Mouse (Mus musculus): ENCODE data around the gene Cygb.
"Not testable (repeated sequence)": the region's sequence is repeated elsewhere in the genome, so short reads cannot be mapped to it uniquely, and the experiment has no call there.

The Cygb gene

DNA sequence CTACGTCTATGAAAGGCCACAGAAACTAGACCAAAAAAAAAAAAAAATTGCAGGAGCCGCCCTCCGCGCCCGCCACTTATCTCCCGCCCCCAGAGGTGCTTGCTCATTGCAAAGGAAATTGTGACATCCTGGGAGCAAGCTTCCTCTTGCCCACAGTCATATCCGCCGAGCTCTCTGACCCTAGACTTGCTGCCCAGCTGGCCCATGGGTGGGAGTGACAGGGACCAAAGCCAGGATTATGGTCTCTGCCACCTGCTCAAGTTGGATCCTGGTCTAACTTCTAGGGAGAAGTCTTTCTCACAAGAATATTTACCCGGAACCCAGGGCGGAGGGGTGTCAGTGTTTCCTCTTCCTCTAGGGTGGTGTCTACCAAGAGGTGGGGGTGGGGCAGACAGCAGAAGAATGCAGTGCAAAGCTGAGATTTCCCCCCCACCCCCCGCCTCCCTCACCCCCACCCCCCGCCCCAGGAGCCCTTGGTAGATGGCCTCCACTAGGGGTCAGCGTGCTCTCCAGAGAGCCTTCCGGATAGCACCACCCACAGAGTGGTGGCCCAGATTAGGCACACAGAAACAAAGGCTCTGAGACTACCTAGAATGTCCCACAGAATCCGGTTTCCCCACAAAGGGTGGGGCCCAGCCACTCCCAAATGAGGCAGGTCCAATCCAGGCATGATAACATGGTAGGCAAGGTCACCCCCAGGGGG is 38.2 kb downstream of the Cygb start:
- DNase-seq (ENCODE audit: low spot score) = peak; percentile 41

DNA sequence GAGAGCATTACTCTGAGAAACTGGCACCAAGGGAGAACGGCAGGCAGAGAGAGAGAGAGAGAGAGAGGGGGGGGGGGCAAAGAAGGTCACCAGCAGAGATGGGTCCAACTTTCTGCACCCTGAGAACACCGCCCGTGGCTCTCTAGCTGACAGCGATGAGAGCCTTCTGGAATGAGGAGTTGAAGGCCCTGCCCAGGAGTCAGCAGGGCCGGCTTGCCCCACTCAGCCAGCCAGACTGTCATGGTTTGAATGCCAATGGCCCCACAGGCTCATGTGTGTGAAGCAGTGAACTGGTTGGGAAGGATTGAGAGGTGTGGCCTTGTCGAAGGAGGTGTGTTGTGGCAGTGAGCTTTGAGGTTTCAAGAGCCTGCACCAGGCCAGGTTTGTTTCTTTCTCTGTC is 40.9 kb downstream of the Cygb start:
- no peak for DNase-seq (ENCODE audit: low spot score)

- no peak for DNase-seq (ENCODE audit: low spot score)
These were observed 41.6 kb downstream of the Cygb start for GRCm38 (mm10) chr11:116612554-116612953.

DNA sequence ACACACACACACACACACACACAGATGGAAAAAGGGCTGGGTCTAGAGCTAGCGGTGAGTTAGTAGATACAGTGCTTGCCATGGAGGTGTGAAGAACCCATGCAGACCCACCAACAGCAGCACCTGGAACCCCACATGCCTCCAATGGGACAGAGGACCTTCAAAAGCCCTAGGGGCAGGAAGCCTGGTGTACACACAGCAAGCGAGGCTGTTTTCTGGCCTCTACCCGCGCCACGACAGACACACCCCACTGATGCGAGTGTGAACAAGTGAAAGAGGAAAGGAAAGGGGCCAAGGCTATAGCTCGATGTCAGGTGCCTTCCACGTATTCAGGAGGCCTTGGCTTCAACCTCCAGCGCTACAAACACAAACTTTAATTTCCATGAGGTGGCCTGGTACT is 42.2 kb downstream of the Cygb start:
- no peak for DNase-seq (ENCODE audit: low spot score)

DNA sequence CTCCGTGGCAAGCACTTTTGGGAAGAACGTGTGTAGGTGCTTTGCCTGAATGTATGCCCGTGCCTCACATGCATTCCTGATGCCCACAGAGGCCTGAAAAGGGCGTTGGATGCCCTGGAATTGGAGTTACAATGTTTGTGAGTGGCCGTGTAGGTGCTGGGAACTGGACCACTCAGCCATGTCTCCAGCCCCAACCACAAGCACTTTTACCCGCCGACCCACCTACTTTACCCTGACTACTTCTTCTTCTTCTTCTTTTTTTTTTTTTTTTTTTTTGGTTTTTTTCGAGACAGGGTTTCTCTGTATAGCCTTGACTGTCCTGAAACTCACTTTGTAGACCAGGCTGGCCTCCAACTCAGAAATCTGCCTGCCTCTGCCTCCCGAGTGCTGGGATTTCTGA is 42.9 kb downstream of the Cygb start:
- DNase-seq (ENCODE audit: low spot score) = not testable (repeated sequence)

DNA sequence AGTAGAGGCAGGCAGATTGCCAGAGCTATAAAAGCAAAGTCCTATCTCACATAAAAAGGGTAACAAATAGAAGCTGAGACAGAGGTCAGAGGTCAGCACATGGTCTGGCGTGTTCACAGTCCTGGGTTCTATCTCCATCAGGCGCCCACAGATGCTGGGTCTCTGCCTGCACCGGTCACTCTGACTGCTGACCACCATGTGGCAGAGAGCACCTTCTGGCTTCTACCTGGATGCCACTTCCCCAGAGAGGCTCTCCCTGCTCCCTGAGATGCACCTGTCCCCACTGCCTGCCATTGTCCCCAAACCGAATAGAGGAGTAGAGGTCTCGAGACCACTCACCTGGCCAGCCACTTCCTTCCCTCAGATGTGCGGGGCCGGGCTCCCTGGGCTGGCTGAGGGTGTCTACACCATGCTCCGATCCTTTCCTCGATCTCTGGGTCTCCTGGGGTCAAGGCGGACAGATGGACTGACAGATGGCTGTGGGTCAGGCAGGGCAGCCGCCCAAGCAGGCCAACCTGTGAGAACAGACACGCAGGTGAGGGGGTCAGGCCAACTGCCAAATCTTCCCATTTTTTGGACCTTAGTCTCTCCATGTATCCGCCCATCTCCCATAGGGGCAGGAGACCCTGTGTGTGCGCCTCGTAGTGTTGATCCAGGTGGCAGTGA is 44.0 kb downstream of the Cygb start:
- DNase-seq (ENCODE audit: low spot score) = no peak

GRCm38 (mm10) chr11:116607717-116608116 is 46.4 kb downstream of the Cygb start:
- no peak for DNase-seq (ENCODE audit: low spot score)

DNA sequence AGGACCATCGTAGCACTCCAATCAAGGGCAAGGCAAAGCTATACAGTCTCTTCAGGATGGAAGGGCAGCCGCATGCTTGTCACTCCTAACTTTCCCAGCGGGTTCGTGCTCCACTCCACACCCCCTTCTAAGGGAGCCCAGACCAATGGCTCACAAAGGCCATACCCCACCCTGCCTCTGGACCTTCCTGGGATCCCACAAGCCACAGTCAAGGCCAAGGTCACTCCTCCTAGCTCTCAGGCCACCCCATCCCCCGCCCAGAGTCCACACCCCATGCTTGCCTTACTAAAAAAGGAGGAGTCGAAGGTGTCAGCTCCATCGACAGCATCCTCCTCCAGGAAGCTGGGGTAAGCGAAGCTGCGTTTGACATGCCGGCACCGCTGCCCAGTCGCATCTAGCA is 50.0 kb downstream of the Cygb start:
- no peak for DNase-seq (ENCODE audit: low spot score)

DNA sequence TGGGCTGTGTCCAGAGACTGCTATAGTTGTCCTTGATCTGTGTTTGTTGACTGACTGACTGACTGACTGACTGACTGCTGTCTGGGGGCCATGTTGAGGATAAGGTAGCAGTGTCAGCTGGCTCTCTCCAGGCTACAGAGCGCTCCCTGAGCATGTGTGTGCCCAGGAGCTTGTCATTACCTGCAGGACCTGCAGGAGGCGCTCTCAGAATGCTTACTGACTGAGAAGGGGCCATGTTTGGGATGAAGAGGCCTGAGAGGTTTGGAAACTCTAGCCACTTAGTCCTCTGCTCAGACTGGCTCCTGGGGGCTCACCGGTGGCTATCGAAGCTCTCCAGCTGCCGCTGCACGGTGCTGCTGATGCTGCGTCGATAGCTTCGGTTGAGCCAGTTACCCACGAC is 50.8 kb downstream of the Cygb start:
- DNase-seq (ENCODE audit: low spot score) = no peak

DNA sequence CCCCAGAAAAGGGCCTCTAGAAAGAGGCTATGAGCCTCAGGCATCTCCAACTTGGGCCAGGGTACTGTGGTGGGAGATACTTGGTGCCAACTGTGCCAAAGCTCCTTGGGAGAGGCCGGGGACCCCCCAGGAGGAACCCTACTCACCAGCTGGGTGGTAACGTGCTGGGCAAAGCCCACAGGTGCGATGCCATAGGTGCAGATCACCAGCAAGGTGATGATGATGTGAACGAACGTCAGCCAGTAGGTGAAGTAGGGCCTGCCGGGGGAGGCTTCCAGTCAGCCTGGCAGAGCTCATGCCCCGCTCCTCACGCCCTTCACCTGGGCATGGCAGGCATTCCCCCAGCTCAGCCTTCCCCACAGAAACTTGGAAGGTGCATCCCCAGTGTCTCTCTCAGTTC is 52.1 kb downstream of the Cygb start:
- no peak for DNase-seq (ENCODE audit: low spot score)

DNA sequence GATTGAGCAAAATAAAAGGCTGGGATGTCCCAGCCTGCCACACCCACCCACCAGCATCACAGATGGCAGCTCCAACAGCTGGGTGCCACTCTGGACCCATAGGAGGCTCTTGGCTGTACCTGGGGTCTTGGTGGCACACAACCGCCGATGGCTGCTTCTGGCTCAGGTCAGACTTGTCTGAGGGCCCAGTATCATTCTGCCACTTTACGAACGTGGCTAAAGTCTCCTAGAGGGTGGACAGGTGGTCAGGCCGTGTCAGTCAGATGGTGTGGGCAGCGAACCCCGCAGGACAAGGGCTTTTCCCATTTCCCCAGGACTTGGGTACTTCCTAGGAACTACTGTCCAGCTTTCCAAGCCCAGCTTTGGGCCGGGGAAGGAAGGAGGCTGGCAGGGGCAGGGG is 52.9 kb downstream of the Cygb start:
- DNase-seq (ENCODE audit: low spot score) = no peak

GRCm38 (mm10) chr11:116599230-116599629 is 54.9 kb downstream of the Cygb start:
- DNase-seq (ENCODE audit: low spot score) = no peak

GRCm38 (mm10) chr11:116598193-116598592 is 55.9 kb downstream of the Cygb start:
- no peak for DNase-seq (ENCODE audit: low spot score)

GRCm38 (mm10) chr11:116596766-116597165 is 57.3 kb downstream of the Cygb start:
- DNase-seq (ENCODE audit: low spot score) = no peak

Measured in urinary bladder, postnatal 25 days (tissue).